Mouse (Mus musculus): ENCODE data around the gene St3gal3. TPM values are rescaled to one million over a fixed set of nuclear protein-coding genes. Genes with fewer than 3 reads are reported as not detected.

St3gal3 gene
- total and polyA plus RNA-seq, 3 experiments = 16.4 to 23.3 TPM; not detected in 1

- Histone ChIP-seq H3K4me1 (ENCODE audit: control insufficient read depth in 1 of 2, insufficient read depth in 2 of 2, low read length in 2 of 2) (peaks cover 0 to 5% of the 10 kb centered on the region in 2 experiments; a peak in 2 of 4 replicates), H3K36me3 (ENCODE audit: control insufficient read depth in 1 of 2, insufficient read depth in 2 of 2, low read length in 2 of 2) (peaks cover 0 to 9% of the 10 kb centered on the region in 2 experiments; a peak in 2 of 4 replicates)
- TF ChIP-seq TBP (IDR thresholded peaks at IDR 0.05; ENCODE audit: low read depth, low read length) (no peak), ZNF384 (IDR thresholded peaks at IDR 0.05; ENCODE audit: low read depth, low read length) (peak; percentile 54; the same call in 1 of the 2 replicates), MXI1 (IDR thresholded peaks at IDR 0.05; ENCODE audit: low read depth, low read length) (no peak), E2F4 (IDR thresholded peaks at IDR 0.05; ENCODE audit: borderline replicate concordance, low read depth, low read length) (no peak), MAX (IDR thresholded peaks at IDR 0.05; ENCODE audit: low read length) (no peak), BHLHE40 (IDR thresholded peaks at IDR 0.05; ENCODE audit: borderline replicate concordance, low read depth, low read length) (0 out of 2 replicates have a peak, but pooled peaks have one; percentile 13), GABPA (IDR thresholded peaks at IDR 0.05; ENCODE audit: low read depth, low read length) (no peak), TAL1 (IDR thresholded peaks at IDR 0.05; ENCODE audit: low read length) (no peak)
Observed at GRCm38 (mm10) chr4:118180301-118181080, 45.8 kb upstream of the St3gal3 start.

GRCm38 (mm10) chr4:118179467-118180300 is 45.0 kb upstream of the St3gal3 start, which contains the start of gene Kdm4a:
Gene Kdm4a (minus strand): TSS chr4:118180043.
- H3K9me3 ChIP-seq (replicated peaks; ENCODE audit: insufficient read depth, low read length) = no peaks in the 10 kb centered on the region
- peak within 1 kb of the TSS; percentile 99 for H3K27ac ChIP-seq (ENCODE audit: control insufficient read depth, low read depth, low read length)
- H3K9ac ChIP-seq (ENCODE audit: control insufficient read depth, low read depth, low read length, poor library complexity, severe bottlenecking) = peak within 1 kb of the TSS; percentile 98
- peaks cover 19% of the 10 kb centered on the region for H3K79me2 ChIP-seq (ENCODE audit: control insufficient read depth, insufficient read depth, low read length, poor library complexity)
- no peaks in the 10 kb centered on the region for H3K27me3 ChIP-seq (ENCODE audit: control insufficient read depth in 1 of 2, insufficient read depth in 2 of 2, low read length in 2 of 2)
- peak within 1 kb of the TSS; percentile 84 to 97 for H3K4me3 ChIP-seq (ENCODE audit: control insufficient read depth in 1 of 2, insufficient read depth in 1 of 2, low read depth in 2 of 2, low read length in 2 of 2)
- peaks cover 0 to 9% of the 10 kb centered on the region in 2 experiments; a peak in 3 of 4 replicates for H3K36me3 ChIP-seq (ENCODE audit: control insufficient read depth in 1 of 2, insufficient read depth in 2 of 2, low read length in 2 of 2)
- peaks cover 0 to 5% of the 10 kb centered on the region in 2 experiments; a peak in 2 of 4 replicates for H3K4me1 ChIP-seq (ENCODE audit: control insufficient read depth in 1 of 2, insufficient read depth in 2 of 2, low read length in 2 of 2)
- peak; percentile 99 for DNase-seq (ENCODE audit: low read depth, low spot score)
- TF ChIP-seq ZC3H11A (IDR thresholded peaks at IDR 0.05; ENCODE audit: low read depth, low read length) (no peak), MXI1 (IDR thresholded peaks at IDR 0.05; ENCODE audit: low read depth, low read length) (peak; percentile 86), GABPA (IDR thresholded peaks at IDR 0.05; ENCODE audit: low read depth, low read length) (no peak), CTCF (IDR thresholded peaks at IDR 0.05 in 2 of 3, conservative IDR thresholded peaks at IDR 0.05 in 1 of 3; ENCODE audit: control insufficient read depth in 1 of 3, insufficient read depth in 1 of 3, low read depth in 2 of 3, low read length in 3 of 3, poor library complexity in 1 of 3, severe bottlenecking in 1 of 3) (no peak), NRF1 (IDR thresholded peaks at IDR 0.05; ENCODE audit: insufficient read depth, low read depth, low read length, poor library complexity, severe bottlenecking) (peak; percentile 84), USF1 (IDR thresholded peaks at IDR 0.05; ENCODE audit: low read depth, low read length) (no peak), RAD21 (IDR thresholded peaks at IDR 0.05; ENCODE audit: low read depth, low read length) (no peak), TCF12 (IDR thresholded peaks at IDR 0.05; ENCODE audit: low read depth, low read length) (peak; percentile 38; the same call in 1 of the 2 replicates), MYB (IDR thresholded peaks at IDR 0.05; ENCODE audit: low read depth, low read length) (no peak), ZMIZ1 (IDR thresholded peaks at IDR 0.05; ENCODE audit: low read depth, low read length) (peak; percentile 91), POLR2A (IDR thresholded peaks at IDR 0.05; ENCODE audit: control insufficient read depth in 1 of 2, insufficient read depth in 1 of 2, low read depth in 1 of 2, low read length in 2 of 2, poor library complexity in 1 of 2) (peak; percentile 84 to 92), GATA1 (IDR thresholded peaks at IDR 0.05; ENCODE audit: low read depth, low read length) (no peak), E2F4 (IDR thresholded peaks at IDR 0.05; ENCODE audit: borderline replicate concordance, low read depth, low read length) (no peak), NELFE (IDR thresholded peaks at IDR 0.05; ENCODE audit: low read depth, low read length) (peak; percentile 87), MEF2A (IDR thresholded peaks at IDR 0.05; ENCODE audit: extremely low read depth, insufficient replicate concordance, low read depth, low read length, poor library complexity, severe bottlenecking) (no peak), MYC (IDR thresholded peaks at IDR 0.05; ENCODE audit: low read depth, low read length) (no peak; the same call in 1 of the 2 replicates), CHD2 (IDR thresholded peaks at IDR 0.05; ENCODE audit: low read length) (peak; percentile 81), MAFK (IDR thresholded peaks at IDR 0.05; ENCODE audit: borderline replicate concordance, low read depth, low read length) (no peak), CHD1 (IDR thresholded peaks at IDR 0.05; ENCODE audit: low read depth, low read length) (no peak), HCFC1 (IDR thresholded peaks at IDR 0.05; ENCODE audit: low read depth, low read length) (peak; percentile 69), ETS1 (IDR thresholded peaks at IDR 0.05; ENCODE audit: low read depth, low read length) (no peak; the same call in 1 of the 2 replicates), RCOR1 (IDR thresholded peaks at IDR 0.05; ENCODE audit: low read depth, low read length) (no peak), ZNF384 (IDR thresholded peaks at IDR 0.05; ENCODE audit: low read depth, low read length) (no peak)

More at GRCm38 (mm10) chr4:118180301-118181080, 45.8 kb upstream of the St3gal3 start:
- Histone ChIP-seq H3K9me3 (replicated peaks; ENCODE audit: insufficient read depth, low read length) (no peaks in the 10 kb centered on the region), H3K79me2 (ENCODE audit: control insufficient read depth, insufficient read depth, low read length, poor library complexity) (peaks cover 19% of the 10 kb centered on the region), H3K27ac (ENCODE audit: control insufficient read depth, low read depth, low read length) (peak overlapping the region; percentile 91), H3K27me3 (ENCODE audit: control insufficient read depth in 1 of 2, insufficient read depth in 2 of 2, low read length in 2 of 2) (no peaks in the 10 kb centered on the region), H3K4me3 (ENCODE audit: control insufficient read depth in 1 of 2, insufficient read depth in 1 of 2, low read depth in 2 of 2, low read length in 2 of 2) (peak overlapping the region; percentile 50 to 74), H3K9ac (ENCODE audit: control insufficient read depth, low read depth, low read length, poor library complexity, severe bottlenecking) (peak overlapping the region; percentile 95)
- peak; percentile 56 for DNase-seq (ENCODE audit: low read depth, low spot score)
